Mouse (Mus musculus) limb, embryonic 13.5 days (tissue): ENCODE measurements around the gene Dad1. TPM values are rescaled to one million over a fixed set of nuclear protein-coding genes. Genes with fewer than 3 reads are reported as not detected.
A peak's percentile ranks its signal among the peaks of the same experiment; 100 is the strongest.
"Not testable (repeated sequence)": the region's sequence is repeated elsewhere in the genome, so short reads cannot be mapped to it uniquely, and the experiment has no call there.

Experiments used
- ATAC-seq: fragments of 200-750 bp; cut with Nextera tagmentation; 2 replicates; pipeline ENCODE4 v1.8.0; 2017; ENCODE audit warnings: low read depth, moderate number of reproducible peaks, moderate TSS enrichment; ENCODE audit not compliant: low FRiP score
- H3K27ac ChIP-seq: fragments of 300-500 bp; sonication (generic); 2 replicates; pipeline ENCODE4 v1.5.1; 2015; ENCODE audit warnings: inconsistent platforms, mild to moderate bottlenecking, moderate library complexity
- H3K27me3 ChIP-seq: fragments of 300-500 bp; sonication (generic); 2 replicates; pipeline ENCODE4 v1.6.1; 2015; ENCODE audit warnings: mild to moderate bottlenecking, inconsistent platforms
- H3K36me3 ChIP-seq: fragments of 300-500 bp; sonication (generic); 2 replicates; pipeline ENCODE4 v1.6.1; 2015; ENCODE audit warnings: inconsistent platforms, mild to moderate bottlenecking, moderate library complexity
- H3K4me1 ChIP-seq: fragments of 300-500 bp; sonication (generic); 2 replicates; pipeline ENCODE4 v1.6.1; 2015; ENCODE audit warnings: inconsistent platforms
- H3K4me2 ChIP-seq: fragments of 300-500 bp; sonication (generic); replicated peaks from 2 replicates; pipeline ENCODE4 v1.6.1; 2015; ENCODE audit warnings: inconsistent platforms, mild to moderate bottlenecking, moderate library complexity
- H3K4me3 ChIP-seq: fragments of 300-500 bp; sonication (generic); 2 replicates; pipeline ENCODE4 v1.5.1; 2015; ENCODE audit warnings: moderate library complexity, mild to moderate bottlenecking, inconsistent platforms
- H3K9ac ChIP-seq: fragments of 300-500 bp; sonication (generic); 2 replicates; pipeline ENCODE4 v1.6.1; 2015; ENCODE audit warnings: mild to moderate bottlenecking, inconsistent platforms
- H3K9me3 ChIP-seq: fragments of 300-500 bp; sonication (generic); 2 replicates; pipeline ENCODE4 v1.6.1; 2016; ENCODE audit warnings: inconsistent platforms
- WGBS: fragments of 180-500 bp; shearing (Covaris S2); methylation state at CpG from one replicate; pipeline ENCODE4 v1.1.7; 2015; 5-methylcytosine and 5-hydroxymethylcytosine counted together
- polyA plus RNA-seq: library from polyadenylated mRNA; unstranded; fragments of >200 nt; fragmentation: Nextera tagmentation; extraction: Ambion mirVana; gene quantifications from 2 replicates; pipeline ENCODE4 v1.2.1, GENCODE M21; 2015

Gene Dad1
- polyA plus RNA-seq, 1 experiment from 2014 or later: 357 TPM

- 90% methylated on average over 14 of the region's 14 CpGs for WGBS
- H3K27ac ChIP-seq: no peak overlapping the region
- no peak for ATAC-seq
Observed at GRCm38 (mm10) chr14:54230638-54231150, 23.2 kb downstream of the Dad1 start.

GRCm38 (mm10) chr14:54229849-54230248, 24.1 kb downstream of the Dad1 start:
- ATAC-seq, H3K9ac ChIP-seq, H3K27ac ChIP-seq, H3K36me3 ChIP-seq, H3K9me3 ChIP-seq, H3K4me3 ChIP-seq, H3K27me3 ChIP-seq, H3K4me2 ChIP-seq: not testable (repeated sequence)
- WGBS: 74% methylated on average over 4 of the region's 4 CpGs
- peaks cover 48% of the 10 kb centered on the region for H3K4me1 ChIP-seq

More at GRCm38 (mm10) chr14:54230638-54231150, 23.2 kb downstream of the Dad1 start:
- Histone ChIP-seq H3K36me3 (peaks cover 13% of the 10 kb centered on the region), H3K4me3 (no peak overlapping the region), H3K9ac (no peak overlapping the region), H3K4me1 (peaks cover 47% of the 10 kb centered on the region), H3K4me2 (no peak overlapping the region), H3K27me3 (peaks cover 6% of the 10 kb centered on the region; the same call in 1 of the 2 replicates), H3K9me3 (no peaks in the 10 kb centered on the region)

GRCm38 (mm10) chr14:54228933-54229713, 24.8 kb downstream of the Dad1 start:
- ATAC-seq: no peak
- Histone ChIP-seq H3K9me3 (no peaks in the 10 kb centered on the region), H3K4me2 (peak overlapping the region; percentile 66), H3K4me3 (peak overlapping the region; percentile 34), H3K9ac (peak overlapping the region; percentile 64), H3K4me1 (peaks cover 45% of the 10 kb centered on the region), H3K27me3 (peaks cover 6% of the 10 kb centered on the region; the same call in 1 of the 2 replicates), H3K36me3 (no peaks in the 10 kb centered on the region), H3K27ac (no peak overlapping the region)
- 9% methylated on average over 25 of the region's 25 CpGs for WGBS

GRCm38 (mm10) chr14:54228501-54228900, 25.4 kb downstream of the Dad1 start:
- Histone ChIP-seq H3K36me3 (no peaks in the 10 kb centered on the region), H3K4me3 (peak overlapping the region; percentile 34), H3K9ac (peak overlapping the region; percentile 64), H3K4me2 (peak overlapping the region; percentile 66), H3K27ac (no peak overlapping the region; the same call in 1 of the 2 replicates), H3K27me3 (peaks cover 6% of the 10 kb centered on the region; the same call in 1 of the 2 replicates), H3K9me3 (no peaks in the 10 kb centered on the region), H3K4me1 (peaks cover 43% of the 10 kb centered on the region)
- ATAC-seq: no peak
- 9% methylated on average over 7 of the region's 7 CpGs for WGBS

- H3K4me1 ChIP-seq: peaks cover 39% of the 10 kb centered on the region
- H3K36me3 ChIP-seq: no peaks in the 10 kb centered on the region
- under 1% methylated on average over 10 of the region's 10 CpGs for WGBS
- peak; percentile 64 for ATAC-seq
- peaks cover 6% of the 10 kb centered on the region; the same call in 1 of the 2 replicates for H3K27me3 ChIP-seq
- no peaks in the 10 kb centered on the region for H3K9me3 ChIP-seq
- peak overlapping the region; percentile 64; the same call in 1 of the 2 replicates for H3K9ac ChIP-seq
- peak overlapping the region; percentile 34 for H3K4me3 ChIP-seq
- H3K4me2 ChIP-seq: peak overlapping the region; percentile 66
- no peak overlapping the region; the same call in 1 of the 2 replicates for H3K27ac ChIP-seq
Observed at GRCm38 (mm10) chr14:54227911-54228451, 25.9 kb downstream of the Dad1 start.

GRCm38 (mm10) chr14:54226911-54227811, 26.7 kb downstream of the Dad1 start:
- Histone ChIP-seq H3K4me2 (peak overlapping the region; percentile 66), H3K36me3 (no peaks in the 10 kb centered on the region), H3K9me3 (no peaks in the 10 kb centered on the region), H3K4me3 (no peak overlapping the region), H3K27me3 (peaks cover 6% of the 10 kb centered on the region; the same call in 1 of the 2 replicates), H3K4me1 (peaks cover 33% of the 10 kb centered on the region), H3K9ac (no peak overlapping the region), H3K27ac (no peak overlapping the region)
- 38% methylated on average over 16 of the region's 16 CpGs for WGBS
- peak; percentile 24; the same call in 1 of the 2 replicates for ATAC-seq

- peaks cover 31% of the 10 kb centered on the region for H3K4me1 ChIP-seq
- no peak for ATAC-seq
- WGBS: 73% methylated on average over 11 of the region's 11 CpGs
- H3K9ac ChIP-seq: no peak overlapping the region
- H3K9me3 ChIP-seq: no peaks in the 10 kb centered on the region
- no peak overlapping the region for H3K4me3 ChIP-seq
- H3K36me3 ChIP-seq: no peaks in the 10 kb centered on the region
- no peak overlapping the region for H3K4me2 ChIP-seq
- H3K27ac ChIP-seq: no peak overlapping the region
- H3K27me3 ChIP-seq: peaks cover 6% of the 10 kb centered on the region; the same call in 1 of the 2 replicates
Observed at GRCm38 (mm10) chr14:54225725-54226124, 28.2 kb downstream of the Dad1 start.

GRCm38 (mm10) chr14:54224484-54225467, 29.1 kb downstream of the Dad1 start:
- H3K4me3 ChIP-seq: no peak overlapping the region
- H3K9me3 ChIP-seq: no peaks in the 10 kb centered on the region
- 49% methylated on average over 16 of the region's 16 CpGs for WGBS
- H3K9ac ChIP-seq: no peak overlapping the region
- no peaks in the 10 kb centered on the region for H3K36me3 ChIP-seq
- no peak for ATAC-seq
- peaks cover 32% of the 10 kb centered on the region for H3K4me1 ChIP-seq
- H3K27me3 ChIP-seq: peaks cover 6% of the 10 kb centered on the region; the same call in 1 of the 2 replicates
- no peak overlapping the region for H3K27ac ChIP-seq
- no peak overlapping the region for H3K4me2 ChIP-seq

GRCm38 (mm10) chr14:54224064-54224417, 29.9 kb downstream of the Dad1 start:
- Histone ChIP-seq H3K4me1 (peaks cover 36% of the 10 kb centered on the region), H3K27ac (no peak overlapping the region), H3K36me3 (no peaks in the 10 kb centered on the region), H3K4me3 (no peak overlapping the region), H3K9me3 (no peaks in the 10 kb centered on the region), H3K9ac (no peak overlapping the region), H3K4me2 (no peak overlapping the region), H3K27me3 (0 out of 2 replicates have a peak, but pooled peaks cover 3% of the 10 kb centered on the region)
- no peak for ATAC-seq
- 79% methylated on average over 5 of the region's 5 CpGs for WGBS

GRCm38 (mm10) chr14:54223315-54224063, 30.4 kb downstream of the Dad1 start:
- Histone ChIP-seq H3K9me3 (no peaks in the 10 kb centered on the region), H3K9ac (peak overlapping the region; percentile 13; the same call in 1 of the 2 replicates), H3K4me1 (peaks cover 36% of the 10 kb centered on the region), H3K27ac (no peak overlapping the region), H3K4me3 (no peak overlapping the region), H3K27me3 (0 out of 2 replicates have a peak, but pooled peaks cover 3% of the 10 kb centered on the region), H3K36me3 (no peaks in the 10 kb centered on the region), H3K4me2 (no peak overlapping the region)
- no peak for ATAC-seq
- 46% methylated on average over 13 of the region's 13 CpGs for WGBS
